Mouse (Mus musculus) cerebellum, adult (tissue): ENCODE data around the gene Pex5.

Source experiments
- ATAC-seq: cut with Nextera tagmentation; 2 replicates; pipeline ENCODE4 v1.9.2; 2017; ENCODE audit warnings: mild to moderate bottlenecking, moderate library complexity, mixed read lengths; ENCODE audit not compliant: insufficient number of reproducible peaks, low FRiP score, low TSS enrichment

Gene Pex5

DNA sequence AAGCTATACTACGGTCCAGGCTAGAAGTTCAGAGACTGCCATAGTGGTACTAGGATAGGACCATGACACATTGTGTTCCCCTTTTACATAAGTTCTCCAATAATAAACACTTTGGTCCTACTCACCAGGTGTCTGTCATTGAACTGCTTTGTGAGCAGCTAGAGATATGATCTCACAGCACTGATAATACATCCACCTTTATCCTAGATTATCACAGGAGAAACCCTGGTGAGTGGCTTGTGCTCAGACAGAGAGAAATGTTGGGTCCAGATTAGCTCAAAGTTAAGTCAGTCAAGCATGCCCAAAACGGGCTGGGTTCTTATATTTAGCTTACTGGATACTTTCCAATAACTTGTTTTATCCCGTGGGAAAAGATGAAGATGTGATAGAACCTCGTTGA is 40.2 kb downstream of the Pex5 start:
- ATAC-seq = no peak

DNA sequence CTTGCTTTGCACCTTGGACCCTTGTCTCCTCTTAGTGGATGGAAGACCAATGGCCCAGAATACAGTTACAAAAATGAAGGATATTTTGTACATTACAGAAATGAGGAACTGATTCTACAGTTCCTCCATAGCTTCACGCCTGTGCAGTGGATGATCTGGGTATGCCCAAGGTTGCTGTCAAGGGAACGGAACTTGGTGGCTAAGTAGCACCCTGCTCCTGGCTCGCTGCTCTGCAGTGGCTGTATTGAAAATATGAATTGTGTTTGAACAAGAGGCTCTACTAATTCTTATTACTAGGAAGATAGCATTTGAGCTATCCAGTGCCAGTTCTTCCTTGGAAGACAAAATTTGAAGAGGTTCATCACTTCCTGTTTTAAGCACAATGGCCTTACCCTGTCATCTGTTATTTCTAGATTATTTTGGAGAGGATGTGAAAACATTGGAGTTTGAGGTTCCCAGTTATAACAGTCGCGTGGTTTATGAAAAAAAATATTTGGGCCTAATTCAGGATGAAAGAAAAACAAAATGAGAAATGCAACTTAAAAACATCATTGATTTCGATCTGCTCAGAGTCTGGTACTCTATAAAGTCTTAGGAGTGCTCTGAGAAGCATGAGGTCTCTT is 41.2 kb downstream of the Pex5 start:
- ATAC-seq = no peak

DNA sequence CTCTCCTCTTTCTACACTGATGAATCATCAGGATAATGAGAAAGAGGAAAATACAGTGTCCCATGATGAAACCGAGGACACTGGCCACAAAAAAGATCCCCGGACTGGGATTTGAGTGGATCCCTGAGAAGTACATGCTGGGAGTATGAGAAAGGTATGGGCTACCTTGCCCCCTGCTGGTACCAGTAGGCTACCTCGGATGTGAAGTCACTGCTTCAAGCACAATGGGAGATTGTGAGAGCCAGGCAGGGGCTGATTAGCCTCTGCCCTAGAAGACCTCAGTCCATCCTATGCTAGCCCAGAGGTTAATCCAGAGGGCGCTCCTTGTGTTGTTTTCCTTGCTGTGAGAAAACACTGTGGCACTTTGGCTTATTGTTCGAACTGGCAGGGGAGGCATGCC is 50.5 kb downstream of the Pex5 start:
- ATAC-seq = no peak

DNA sequence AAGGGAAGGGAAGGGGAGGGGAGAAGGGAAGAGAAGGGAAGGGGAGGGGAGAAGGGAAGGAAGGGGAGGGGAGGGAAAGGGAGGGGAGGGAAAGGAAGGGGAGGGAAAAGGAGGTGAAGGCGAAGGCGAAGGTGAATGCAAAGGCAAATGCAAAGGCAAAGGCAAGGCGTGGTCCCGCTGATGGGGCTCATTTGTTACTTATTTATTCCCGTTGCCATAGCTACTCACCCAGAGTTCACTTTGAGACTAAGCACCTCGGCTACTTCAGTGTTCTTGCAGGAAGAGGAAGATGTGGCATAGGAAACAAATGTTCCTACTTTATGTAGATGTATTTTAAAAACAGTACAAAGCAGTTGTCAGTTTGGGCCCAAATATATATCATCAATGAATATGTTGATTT is 54.3 kb downstream of the Pex5 start:
- ATAC-seq = no peak

DNA sequence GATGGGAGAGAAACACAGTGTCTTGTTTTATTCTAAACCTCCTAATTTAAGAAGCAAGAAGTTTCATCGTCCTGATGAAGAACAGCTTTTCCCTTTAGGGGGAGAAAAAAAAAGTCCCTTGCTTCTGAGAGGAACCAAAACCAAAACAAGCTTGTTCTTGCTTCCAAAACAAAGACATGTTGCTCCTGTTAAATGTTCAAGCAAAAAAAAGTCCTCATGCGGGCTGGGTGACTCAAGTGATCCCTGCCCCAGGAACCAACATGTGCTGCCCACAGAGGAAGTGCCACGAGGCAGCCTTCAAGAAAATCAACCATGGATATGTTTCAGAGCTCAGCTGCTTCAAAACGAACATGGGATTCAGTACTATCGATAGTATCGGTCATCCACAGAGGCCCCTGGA is 55.9 kb downstream of the Pex5 start:
- no peak for ATAC-seq

DNA sequence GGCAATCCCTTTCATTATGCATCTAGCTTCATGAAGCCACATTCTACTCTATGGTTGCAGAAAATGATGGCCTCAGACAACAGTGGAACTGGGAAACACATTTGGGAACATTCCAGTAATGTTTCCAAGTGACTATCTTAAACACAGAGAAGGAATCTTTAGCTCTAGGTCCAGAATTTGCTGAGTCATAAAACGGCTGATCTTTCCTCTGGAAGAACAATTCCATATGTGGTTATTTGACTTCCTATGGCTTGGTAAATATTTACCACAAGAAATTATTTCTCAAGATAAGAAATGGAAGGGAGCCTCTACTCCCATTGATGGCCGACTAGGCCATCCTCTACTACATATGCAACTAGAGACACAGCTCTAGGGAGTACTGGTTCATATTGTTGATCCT is 61.6 kb downstream of the Pex5 start:
- ATAC-seq = no peak
